Mouse (Mus musculus) adrenal gland, postnatal 4 days (tissue): ENCODE measurements around the gene Pbx1. TPM values are rescaled to one million over a fixed set of nuclear protein-coding genes. Genes with fewer than 3 reads are reported as not detected.

Source experiments
- DNase-seq, 2 experiments: peaks; one replicate each; pipeline ENCODE4 v3.0.0; 2021 to 2022; ENCODE audit warnings: low spot score in 2 of 2, mixed read lengths in 2 of 2
- total RNA-seq, 2 experiments: library from RNA; stranded (reverse); gene quantifications; 2 replicates each; pipeline ENCODE4 v1.2.3; 2021

Gene Pbx1
- total RNA-seq, 2 experiments from 2014 or later = 202 to 226 TPM

DNA sequence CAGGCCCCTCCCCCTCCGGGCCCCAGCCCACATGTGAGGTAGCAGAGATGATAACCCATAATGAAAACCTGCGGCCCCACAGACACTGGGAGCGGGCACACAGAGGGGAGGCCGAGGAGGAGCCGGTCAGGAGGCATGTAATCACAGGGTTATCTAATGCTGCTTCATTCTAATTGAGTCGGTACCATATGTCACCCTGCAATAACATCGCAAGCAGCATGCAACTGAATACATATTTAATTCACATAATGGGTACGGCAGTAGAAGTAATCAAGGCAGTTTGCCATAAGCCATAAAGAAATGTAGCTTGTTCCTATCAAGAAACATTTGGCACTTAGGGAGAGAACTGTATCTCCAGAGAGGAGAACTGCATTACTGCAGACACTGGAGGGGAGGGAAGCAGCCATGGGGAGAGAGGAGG lies 123.0 kb downstream of the Pbx1 start:
- DNase-seq = no peak

DNA sequence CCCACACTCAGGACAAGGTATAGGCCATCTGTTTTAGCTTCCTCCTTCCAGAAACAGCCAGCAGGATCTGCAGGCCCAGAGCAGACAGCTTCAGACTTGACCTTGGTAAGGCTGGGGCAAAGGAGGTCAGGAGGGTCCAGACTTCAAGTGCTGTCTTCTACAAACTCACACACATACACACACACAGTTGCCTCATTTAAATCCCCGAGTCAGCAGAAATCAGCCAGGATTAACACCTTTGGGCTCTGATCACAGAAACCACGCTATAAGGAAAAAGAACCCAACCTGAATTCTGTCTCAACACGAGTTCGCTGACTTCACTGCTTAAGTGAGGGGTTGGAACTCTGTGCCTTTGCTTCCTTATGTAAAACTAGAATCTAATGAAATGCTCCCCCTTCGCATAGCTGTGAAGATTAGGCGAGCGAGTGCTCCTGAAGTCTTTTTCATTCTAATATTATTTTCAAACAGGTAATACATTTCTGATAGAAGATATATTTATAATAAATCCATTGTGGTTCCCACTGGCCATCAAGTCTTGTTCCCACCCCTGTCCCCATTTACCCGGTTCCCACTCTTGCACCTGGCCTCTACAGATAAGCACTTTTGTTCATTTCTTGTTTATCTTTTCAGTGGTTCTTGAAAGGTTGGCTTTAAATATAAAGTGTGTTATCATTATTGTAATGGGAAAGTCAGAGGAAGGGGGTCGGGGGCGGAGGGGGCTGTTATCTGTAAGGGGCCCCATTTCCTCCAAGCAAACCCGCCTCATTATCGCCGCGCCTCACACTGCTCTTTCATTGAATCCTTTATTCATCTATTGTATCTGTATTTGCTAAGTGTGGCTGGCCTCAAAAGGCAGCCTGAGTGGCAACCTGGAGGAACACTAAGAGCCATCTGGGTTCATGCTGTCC lies 124.5 kb downstream of the Pbx1 start:
- no peak for DNase-seq

DNA sequence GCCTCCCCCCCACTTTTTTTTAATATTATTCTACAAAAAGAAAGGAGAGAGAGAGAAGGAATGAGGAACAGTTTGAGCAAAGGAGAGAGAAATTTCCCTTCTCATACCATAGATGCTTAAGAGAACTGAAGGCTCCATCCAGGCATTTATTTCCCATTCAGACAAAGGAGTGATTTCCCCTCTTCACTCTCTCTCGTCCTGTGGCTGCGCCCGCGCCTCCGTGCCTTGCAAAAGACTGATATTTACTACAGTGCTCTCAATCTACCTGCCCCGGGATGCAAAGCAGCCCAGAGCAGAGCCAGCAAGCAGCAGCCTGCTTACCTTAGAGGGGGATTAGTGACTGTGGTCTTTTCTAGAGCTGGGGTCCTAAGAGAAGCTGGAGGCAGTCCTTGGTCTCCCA lies 131.6 kb downstream of the Pbx1 start:
- DNase-seq = no peak

DNA sequence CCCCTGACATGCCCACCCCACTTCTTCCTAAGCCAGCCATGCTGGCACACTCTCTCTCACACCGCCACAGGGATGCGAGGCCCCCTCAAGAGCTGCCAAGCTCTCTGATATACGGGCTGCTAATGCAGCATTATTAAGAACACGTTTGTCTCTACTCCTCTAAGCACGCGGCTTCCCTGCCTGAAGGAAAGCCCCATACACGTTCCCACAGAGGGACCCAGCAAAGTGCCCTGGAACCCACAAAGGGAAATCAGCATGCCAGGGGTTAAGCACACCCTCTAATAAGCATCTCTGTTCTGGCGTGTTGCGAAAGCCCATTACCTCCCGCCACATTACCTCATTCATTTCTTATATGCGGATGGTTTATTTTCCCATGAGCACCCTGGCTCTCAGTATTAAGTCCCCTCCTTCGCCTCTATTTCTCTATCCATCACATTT lies 132.1 kb downstream of the Pbx1 start:
- DNase-seq = no peak

DNA sequence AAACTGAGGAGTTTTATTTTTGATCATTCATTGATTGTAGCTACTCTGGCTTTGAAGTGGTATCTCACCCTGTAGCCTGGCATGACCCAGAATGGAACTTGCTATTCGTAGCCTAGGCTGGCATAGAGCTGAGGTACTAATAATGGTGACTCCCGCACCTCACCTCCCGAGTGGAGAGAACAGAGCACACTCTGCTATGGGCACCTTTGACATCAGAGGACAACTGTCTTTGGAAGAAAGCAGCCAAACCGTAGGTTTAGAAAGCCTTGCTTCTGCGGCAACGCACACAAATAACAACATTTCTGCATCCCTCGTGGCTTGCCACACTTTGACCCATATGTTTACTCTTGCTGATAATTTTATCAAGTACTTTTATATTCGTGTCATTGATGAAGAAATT lies 132.9 kb downstream of the Pbx1 start:
- no peak for DNase-seq

DNA sequence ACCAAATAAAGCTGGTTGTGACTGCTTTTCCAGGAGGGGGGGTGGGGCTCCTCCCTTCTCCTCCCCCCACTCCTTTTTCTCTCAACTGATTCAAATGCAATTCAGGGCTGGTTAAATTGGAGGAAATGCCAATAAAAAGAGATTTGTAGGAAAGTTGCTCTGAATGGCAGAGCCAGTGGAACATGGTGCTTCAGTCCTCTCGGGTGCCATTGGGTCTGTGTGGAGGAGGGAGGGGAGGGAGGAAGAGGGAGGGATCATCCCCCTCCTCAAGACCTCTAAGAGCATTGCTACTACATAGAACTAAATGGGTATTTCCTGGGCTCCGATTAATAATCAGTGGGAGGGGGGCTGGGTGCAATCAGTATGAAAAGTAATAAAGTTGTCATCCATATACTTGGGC lies 135.8 kb downstream of the Pbx1 start:
- no peak for DNase-seq

DNA sequence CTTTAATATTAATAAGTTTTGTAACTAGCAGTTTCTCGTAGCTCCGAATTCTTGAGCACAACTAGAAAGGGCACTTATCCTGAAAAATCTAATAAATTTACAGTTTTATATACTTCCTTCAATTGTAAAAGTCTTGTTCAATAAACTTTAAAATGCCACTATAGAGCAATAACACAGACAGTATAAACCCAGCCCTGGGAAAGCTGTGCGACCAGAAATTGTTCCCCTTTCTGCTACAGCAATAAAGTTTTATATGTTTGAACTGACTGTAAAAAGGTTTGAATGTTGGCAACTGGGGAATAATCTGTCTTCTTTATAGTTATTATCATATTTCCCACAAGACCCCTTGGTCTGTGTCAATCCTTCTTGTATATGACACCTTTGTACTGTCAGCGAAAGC lies 136.3 kb downstream of the Pbx1 start:
- no peak for DNase-seq

DNA sequence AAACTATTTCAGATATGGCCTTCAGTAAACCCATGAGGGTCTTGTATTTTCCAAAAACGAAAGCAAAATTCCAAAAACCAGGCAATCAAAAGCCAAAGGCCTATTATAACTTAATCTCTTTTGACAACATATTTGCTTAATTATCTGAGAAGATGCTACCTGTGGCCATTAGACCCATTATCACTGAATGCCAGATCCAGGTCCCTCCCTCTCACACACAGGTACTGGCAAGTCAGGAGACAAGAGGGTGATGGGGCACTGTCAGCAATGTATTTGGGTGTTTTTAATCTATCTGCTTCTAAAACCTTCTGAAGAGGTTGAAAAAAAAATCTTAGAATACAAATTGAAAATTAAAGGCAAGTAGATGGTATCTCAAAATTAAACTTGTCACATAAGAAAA lies 138.4 kb downstream of the Pbx1 start:
- no peak for DNase-seq

DNA sequence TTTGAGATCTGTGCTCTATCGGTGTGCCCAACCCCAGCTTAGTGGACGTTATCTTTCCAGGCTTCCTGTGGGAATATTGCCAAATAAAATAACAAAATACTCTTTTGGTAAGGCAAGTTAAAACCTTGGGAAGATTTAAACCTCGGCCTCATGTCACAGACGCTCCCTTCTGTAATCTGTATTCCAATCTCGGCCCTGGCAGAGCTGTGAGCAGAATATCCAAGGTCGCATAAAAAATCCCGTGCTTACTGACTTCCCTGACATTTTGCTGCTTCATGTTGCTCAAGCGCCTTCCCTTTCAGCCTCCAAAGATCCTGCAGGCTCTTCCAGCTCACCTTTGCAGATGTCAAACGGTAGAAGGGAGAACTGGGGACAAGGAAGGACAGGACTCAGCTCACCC lies 140.0 kb downstream of the Pbx1 start:
- DNase-seq = no peak

DNA sequence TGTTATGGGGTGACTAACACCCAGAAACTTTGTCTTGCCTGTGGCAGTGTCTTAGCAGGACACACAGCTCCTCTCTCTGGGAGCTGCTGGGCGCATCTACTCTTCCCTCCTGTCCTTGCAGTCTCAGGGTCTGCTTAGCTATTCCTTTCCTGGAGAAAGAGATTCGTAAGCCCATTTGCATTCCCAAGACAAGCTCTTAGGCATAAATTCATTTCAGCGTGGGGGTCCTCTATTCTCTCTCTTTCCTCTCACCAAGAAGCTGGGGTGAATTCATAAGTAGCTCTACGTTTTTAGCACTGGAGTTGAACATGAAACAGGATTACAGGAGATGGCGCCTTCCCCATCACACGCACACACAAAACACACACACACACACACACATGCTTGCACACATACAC lies 140.4 kb downstream of the Pbx1 start:
- DNase-seq = no peak

DNA sequence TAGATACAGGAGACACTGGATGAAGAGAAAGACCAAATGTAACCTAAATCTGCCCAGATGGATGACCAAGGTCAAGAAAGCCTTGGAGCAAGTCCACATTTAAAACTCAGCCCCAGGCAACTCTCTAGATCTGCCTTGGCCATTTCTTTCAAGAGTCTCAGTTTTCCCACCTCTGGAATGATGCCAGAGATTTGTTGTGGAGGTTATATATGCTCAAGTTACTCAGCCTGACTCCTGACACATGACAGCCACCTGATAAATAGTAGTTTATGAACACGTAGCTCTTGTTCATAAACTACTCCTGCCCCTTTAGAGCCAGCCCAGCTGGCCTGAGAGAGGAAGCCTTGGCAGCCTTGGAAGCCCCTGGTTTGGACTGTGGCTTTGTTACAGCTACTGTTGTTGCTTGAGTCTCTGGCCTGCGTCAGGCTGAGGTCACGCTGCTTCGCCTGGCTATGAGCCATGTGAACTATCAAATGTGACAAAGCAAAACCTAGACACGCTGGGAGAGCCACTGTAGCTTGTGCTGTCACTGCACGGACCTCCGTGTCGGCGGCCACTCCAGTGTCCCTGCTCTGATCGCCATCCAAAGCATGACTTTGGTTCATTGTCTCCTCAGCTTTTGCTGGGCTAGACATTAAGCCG lies 140.9 kb downstream of the Pbx1 start:
- peak in 1 of 2 experiments; percentile 30 for DNase-seq

DNA sequence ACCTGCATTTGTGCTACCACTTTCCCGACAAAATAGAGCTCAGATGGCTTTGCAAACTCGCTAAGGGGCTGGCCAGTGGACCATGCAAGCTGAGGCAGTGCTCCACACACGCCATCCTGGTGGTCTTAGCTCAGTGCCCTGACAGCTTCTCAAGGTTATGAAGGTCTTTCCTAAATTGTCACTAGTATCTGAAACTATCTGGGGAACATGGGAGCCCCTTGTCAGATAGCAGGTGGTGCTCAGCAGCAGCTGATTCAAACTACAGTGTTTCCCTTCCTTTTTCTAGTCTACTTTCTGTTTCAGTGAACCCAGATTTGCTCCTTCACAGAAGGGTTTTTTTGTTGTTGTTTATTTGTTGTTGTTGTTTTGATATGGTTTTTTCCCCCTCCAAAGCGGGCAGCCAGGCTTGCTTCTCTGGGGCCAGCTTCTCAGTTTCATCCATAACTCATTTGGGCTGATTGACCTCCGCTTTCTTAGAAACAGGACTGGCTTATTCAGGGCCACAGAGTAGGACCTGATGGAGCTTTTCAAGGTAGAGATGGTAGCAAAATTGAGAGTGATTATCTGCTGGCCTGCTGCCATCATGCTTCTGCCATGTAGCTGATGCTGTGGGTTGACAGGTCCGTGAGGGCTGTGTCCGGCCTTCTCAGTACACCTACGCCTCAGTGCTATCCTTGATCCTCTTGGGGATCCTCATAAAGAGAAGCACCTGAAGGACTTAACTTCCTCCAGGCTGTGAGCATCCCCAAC lies 141.7 kb downstream of the Pbx1 start:
- no peak for DNase-seq

DNA sequence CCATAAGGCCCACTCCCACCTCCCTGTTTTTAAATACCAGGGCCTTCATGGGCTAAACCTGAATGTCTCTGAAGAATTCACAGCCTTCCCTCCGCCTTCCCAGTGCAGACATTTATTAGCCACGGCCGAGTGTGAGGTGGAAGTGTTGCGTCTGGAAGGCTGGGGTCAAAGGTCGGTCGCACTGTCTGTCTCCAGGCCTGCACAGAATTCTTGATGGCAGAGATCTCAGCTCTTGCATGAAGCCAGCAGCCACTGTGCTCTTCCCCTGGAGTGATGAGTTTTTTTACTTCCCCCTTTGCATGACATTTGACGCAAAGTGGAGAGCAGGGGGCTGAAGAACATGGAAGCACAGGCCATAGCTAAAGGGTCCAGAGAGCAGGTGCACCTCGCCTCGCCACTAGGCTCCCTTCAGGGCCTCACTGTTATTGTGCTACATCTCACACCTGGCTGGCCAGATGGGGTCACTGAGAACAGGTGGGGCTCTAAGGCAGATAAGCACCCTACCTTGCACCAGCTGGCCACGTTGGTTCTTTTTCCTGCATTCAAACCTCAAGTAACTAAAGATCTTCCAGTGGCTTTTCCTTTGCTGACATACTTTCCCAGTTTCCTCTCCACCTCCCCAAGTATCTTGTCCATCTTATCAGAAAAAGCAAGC lies 143.1 kb downstream of the Pbx1 start:
- no peak for DNase-seq

DNA sequence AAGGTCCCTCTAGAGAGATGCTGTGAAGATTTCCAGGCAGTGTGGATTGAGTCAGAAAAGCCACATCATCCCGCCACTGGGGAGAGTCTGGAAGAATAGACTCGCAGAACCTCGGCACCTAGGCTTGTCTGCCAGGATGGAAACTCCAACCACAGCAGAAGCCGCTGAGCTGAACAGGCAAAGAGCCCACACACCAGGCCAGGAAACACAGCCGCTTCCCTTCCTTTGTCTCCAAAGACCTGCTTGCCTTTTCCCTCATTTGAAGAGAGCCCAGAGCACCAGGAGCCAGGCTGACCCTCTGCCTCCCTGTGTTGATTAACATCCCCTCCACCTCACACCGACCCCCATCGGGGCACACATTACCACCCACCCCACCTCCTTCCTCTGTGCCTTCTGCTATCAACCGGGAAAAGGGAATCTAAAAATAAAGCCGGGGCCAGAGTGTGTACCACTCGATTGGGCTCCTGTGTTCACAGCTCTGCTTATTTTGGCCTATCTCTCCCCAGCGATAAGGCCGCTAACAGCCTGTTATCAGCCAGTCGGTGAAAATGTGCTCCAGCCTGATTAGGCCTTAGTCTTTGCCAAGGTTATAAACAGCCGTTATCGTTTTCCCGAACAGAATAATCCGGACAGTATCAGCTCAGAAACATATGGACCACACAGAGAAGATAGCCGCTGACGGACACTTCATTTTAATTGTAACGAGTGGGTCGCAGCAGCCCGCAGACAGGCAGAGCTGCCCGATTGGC lies 144.1 kb downstream of the Pbx1 start:
- DNase-seq = no peak

DNA sequence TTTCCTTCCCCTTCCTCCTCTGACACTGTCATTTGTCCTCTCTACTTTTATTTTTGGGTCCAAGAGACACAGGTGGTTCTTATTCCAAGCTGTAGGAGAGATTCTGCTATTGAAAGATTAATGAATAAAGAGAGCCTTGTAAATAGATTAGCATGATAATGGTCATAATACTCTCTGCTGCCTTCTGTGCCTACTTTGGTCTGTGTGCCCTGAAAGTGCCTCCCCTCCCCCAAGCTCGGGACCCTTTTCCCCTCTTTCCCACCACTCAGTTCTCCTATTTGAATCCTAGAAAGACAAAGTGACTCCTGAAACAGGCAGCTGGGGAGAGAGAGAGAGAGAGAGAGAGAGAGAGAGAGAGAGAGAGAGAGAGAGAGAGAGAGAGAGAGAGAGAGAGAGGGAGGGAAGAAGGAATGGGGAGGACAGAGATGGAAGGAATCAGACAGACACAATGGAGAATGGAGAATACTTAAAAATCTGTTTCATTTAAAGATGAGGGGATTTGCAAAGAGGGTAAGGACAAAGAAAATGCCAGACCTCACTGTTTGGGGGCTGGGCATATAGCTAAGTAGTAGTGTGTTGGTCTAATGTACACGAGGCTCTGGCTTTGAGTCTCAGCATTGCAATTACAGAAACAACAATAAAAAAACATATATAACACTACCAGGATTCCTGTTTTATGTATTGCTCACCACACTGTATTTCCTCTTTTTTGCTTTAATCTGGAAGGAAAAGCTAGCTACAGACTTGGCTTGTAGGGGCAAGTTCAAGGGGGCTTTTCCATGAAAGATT lies 145.0 kb downstream of the Pbx1 start:
- no peak for DNase-seq

DNA sequence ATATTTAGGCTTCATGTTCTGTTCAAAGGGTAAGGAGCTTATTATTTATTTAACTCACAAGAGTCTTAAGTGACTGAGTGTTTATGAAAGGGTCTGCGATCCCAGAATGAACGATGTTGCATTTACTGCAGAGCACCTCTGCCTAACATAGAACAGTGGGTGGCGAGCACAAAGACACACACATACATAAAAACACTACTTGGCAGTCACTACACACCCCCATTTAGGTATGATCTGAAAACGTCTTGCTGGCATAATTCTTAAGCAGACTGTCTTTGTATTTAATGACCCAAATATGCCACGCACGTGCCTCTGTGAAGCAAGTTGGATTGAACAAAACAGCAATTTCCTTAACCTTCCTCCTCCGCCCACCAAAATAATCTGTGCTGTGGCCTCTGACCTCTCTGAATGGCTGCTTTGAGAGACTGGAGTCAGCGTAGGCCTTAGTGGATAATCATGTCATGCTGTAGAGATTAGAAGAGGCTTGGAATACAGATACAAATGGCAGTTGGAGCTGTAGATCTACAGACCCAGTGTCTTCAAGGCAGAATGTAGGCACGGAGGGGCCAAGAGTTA lies 147.4 kb downstream of the Pbx1 start:
- DNase-seq = no peak

DNA sequence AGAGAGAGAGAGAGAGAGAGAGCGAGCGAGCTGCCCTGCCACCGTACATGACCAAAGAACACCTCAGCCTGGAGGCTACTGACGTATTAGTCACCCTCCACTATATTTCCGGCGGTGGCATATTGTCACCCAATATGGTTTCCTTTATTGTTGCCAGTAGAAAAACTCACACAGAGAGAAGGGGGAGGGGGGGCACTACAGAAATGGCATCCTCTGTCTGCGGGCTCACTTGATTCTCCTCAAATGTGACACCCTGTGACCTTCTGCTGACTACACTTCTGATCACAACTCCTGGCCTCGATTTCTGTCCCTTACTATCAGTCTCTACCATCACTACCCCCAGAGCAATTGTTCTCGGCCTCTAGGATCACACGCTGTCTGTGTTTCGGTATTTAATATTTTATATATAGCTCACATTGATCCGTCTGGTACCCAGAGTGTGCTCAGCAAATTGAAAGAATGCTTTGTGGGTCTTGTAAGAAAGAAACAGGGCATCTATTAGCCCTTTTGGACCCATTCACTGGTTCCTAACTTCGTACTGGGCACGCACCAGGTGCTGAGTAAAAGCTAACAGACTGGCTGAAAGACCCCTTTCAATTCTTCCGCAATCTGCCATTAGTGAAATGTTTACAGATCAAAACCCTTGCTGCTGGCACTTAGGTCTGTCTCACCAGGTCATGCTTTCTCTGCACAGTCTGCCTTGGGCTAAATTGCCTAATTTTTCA lies 148.1 kb downstream of the Pbx1 start:
- no peak for DNase-seq

DNA sequence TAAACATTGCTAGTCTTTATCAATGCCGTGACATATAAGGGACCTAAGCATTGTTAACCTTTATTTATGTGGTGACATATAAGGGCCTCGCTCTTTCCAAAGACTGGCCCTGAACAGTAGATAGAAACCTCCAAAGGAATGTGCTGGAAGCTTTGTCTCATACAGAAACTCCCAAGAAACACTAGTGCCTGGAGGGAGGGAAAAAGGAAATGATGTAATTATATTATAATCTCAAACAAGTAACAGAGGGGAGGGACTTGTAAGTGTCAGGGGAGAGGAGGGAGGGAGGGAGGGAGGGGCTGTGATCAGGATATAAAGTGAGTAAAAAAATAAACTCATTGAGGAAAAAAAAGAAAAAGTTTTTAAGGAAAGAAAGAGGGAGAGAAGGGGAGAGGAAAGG lies 148.6 kb downstream of the Pbx1 start:
- no peak for DNase-seq

DNA sequence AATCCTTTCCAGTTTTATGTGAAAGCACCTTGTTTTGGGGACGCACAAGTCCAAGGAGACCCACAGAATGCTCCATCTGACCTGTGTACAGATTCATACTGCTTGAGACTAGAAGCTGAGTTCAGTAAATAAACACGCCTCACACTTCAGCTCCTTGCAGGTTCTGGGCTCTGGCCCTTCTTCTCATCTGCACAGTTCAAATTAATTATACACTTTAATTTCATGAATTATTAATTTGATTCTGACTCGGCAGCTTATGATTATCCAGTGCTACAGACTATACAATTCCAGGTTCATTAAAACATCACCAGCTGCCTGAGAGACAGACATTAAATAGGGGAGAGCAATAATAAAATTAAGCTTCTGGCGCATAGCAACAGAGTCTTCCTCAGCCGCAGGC lies 156.4 kb downstream of the Pbx1 start:
- DNase-seq = no peak
